Mouse (Mus musculus): Measurements from ENCODE around the gene Itprip. TPM values are rescaled to one million over a fixed set of nuclear protein-coding genes. Genes with fewer than 3 reads are reported as not detected.
A peak's percentile ranks its signal among the peaks of the same experiment; 100 is the strongest.
"Not testable (repeated sequence)": the region's sequence is repeated elsewhere in the genome, so short reads cannot be mapped to it uniquely, and the experiment has no call there.

The Itprip gene
- polyA plus RNA-seq, 1 experiment from 2014 or later, result 3.6 TPM

GRCm38 (mm10) chr19:47864721-47865120 lies 54.4 kb downstream of the Itprip start:
- 0 out of 2 replicates have a peak, but pooled peaks have one; percentile 4 for ATAC-seq (ENCODE audit: low FRiP score)
- H3K4me1 ChIP-seq, result peaks cover 8% of the 10 kb centered on the region
- peak overlapping the region; percentile 93 for H3K9ac ChIP-seq (replicated peaks)
- H3K4me3 ChIP-seq (replicated peaks), result peak overlapping the region; percentile 74
- H3K27ac ChIP-seq (replicated peaks), result no peak overlapping the region
- H3K36me3 ChIP-seq, result peaks cover 21% of the 10 kb centered on the region; the same call in 1 of the 2 replicates
- peak overlapping the region; percentile 85 for H3K4me2 ChIP-seq
- no peaks in the 10 kb centered on the region for H3K9me3 ChIP-seq (replicated peaks)
- WGBS, result 85% methylated on average over 7 of the region's 7 CpGs
- no peaks in the 10 kb centered on the region for H3K27me3 ChIP-seq (replicated peaks)

GRCm38 (mm10) chr19:47864051-47864450 lies 55.0 kb downstream of the Itprip start:
- Histone ChIP-seq H3K4me1 (peaks cover 8% of the 10 kb centered on the region), H3K4me3 (replicated peaks) (no peak overlapping the region), H3K9me3 (replicated peaks) (no peaks in the 10 kb centered on the region), H3K27me3 (replicated peaks) (no peaks in the 10 kb centered on the region), H3K9ac (replicated peaks) (no peak overlapping the region), H3K4me2 (no peak overlapping the region), H3K36me3 (peaks cover 26% of the 10 kb centered on the region; the same call in 1 of the 2 replicates), H3K27ac (replicated peaks) (no peak overlapping the region)
- no peak for ATAC-seq (ENCODE audit: low FRiP score)
- WGBS, result 98% methylated on average over 9 of the region's 9 CpGs

DNA sequence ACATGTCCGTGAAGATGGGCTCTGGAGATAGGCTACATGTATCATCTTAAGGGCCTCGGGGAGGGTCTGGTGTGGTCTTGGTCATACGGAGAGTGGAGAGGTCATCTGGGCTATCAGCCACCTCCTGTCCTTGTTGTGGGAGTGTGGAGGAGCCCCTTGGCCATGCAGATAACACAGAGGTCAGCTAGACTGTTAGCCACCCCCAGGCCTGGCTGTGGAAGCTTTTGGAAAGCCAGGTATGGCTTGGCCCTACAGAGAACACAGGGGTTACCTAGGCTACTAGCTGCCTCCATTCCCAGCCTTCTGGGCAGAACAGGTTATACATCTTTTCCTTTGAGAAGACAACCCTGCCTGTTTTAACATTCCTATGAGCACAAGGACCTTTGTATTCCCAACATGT lies 56.5 kb downstream of the Itprip start:
- Histone ChIP-seq H3K9me3 (replicated peaks) (no peaks in the 10 kb centered on the region), H3K4me2 (no peak overlapping the region), H3K4me3 (replicated peaks) (no peak overlapping the region), H3K4me1 (peaks cover 8% of the 10 kb centered on the region), H3K9ac (replicated peaks) (no peak overlapping the region), H3K27me3 (replicated peaks) (no peaks in the 10 kb centered on the region), H3K27ac (replicated peaks) (no peak overlapping the region), H3K36me3 (peaks cover 28% of the 10 kb centered on the region; the same call in 1 of the 2 replicates)
- WGBS, result 95% methylated on average over 3 of the region's 3 CpGs
- no peak for ATAC-seq (ENCODE audit: low FRiP score)

DNA sequence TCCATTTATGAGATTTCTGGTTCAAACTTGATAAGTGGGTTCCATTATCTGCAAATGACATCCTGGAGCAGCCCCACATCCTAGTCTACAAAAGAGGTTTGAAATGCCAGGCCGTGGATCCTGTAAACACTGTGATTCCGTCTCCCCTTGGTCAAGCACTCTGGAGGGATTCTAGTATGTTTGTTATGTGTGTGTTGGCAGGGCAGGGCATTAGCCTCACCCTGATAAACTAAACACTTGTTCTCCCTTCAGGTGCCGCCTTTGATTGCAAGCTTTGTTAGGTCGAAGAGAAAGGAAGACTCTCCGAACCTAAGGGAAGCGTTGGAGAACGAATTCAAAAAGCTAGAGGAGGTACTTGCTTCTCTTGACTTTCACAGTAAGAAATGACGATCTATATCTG lies 59.9 kb downstream of the Itprip start:
- ATAC-seq (ENCODE audit: low FRiP score), result no peak
- H3K9ac ChIP-seq (replicated peaks), result no peak overlapping the region
- WGBS, result 96% methylated on average over 8 of the region's 8 CpGs
- no peak overlapping the region for H3K4me3 ChIP-seq (replicated peaks)
- no peaks in the 10 kb centered on the region for H3K27me3 ChIP-seq (replicated peaks)
- no peak overlapping the region for H3K27ac ChIP-seq (replicated peaks)
- peaks cover 17% of the 10 kb centered on the region for H3K4me1 ChIP-seq
- no peak overlapping the region for H3K4me2 ChIP-seq
- H3K36me3 ChIP-seq, result peaks cover 25% of the 10 kb centered on the region; the same call in 1 of the 2 replicates
- H3K9me3 ChIP-seq (replicated peaks), result no peaks in the 10 kb centered on the region

DNA sequence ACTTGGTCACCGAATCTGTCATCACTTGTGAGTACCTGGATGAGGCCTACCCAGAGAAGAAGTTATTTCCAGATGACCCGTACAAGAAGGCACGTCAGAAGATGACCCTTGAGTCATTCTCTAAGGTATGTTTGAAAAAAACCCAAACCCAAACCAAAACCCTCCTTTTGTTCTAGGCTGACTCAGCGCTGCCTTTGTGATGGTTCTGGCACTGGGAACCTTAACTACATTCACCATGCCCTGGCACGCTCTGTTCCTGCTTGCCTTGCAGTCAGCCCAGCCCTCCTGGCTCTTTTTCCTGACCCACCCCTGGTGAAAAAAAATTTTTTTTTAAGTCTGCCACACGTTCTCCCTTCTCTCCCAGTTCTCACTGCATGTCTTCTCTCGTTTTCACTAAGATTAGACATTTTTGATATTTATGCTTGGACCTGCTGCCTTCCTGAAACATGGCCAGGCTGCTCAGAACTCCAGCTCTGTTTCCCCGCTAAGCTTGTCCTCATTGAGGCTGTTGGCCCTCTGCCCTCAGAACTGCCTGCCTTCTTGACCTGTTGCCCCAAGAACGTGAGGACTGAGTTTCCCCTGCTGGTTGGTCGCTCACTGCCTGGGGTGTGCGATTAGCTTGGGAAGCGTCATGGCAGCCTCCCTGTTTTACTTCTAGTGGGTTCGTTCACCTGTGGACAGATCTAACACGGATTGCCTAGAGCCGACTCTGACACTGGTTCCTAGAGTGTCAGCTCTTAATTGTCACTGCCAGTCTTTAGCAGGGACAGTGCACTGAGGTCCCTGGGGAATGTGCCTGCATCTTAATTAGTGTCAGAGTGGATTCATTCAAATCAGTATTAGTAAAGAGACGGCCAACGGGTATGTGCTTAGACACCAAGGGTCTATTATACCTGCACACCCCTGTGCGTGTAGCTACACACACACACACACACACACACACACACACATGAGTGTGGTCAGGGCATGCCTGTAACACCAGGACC lies 60.8 kb downstream of the Itprip start:
- Histone ChIP-seq H3K9me3 (replicated peaks) (no peaks in the 10 kb centered on the region), H3K4me2 (no peak overlapping the region), H3K36me3 (peaks cover 20% of the 10 kb centered on the region; the same call in 1 of the 2 replicates), H3K27ac (replicated peaks) (no peak overlapping the region), H3K9ac (replicated peaks) (no peak overlapping the region), H3K27me3 (replicated peaks) (no peaks in the 10 kb centered on the region), H3K4me1 (peaks cover 23% of the 10 kb centered on the region), H3K4me3 (replicated peaks) (no peak overlapping the region)
- 81% methylated on average over 18 of the region's 18 CpGs for WGBS
- ATAC-seq (ENCODE audit: low FRiP score), result no peak

- Histone ChIP-seq H3K9me3 (replicated peaks) (no peaks in the 10 kb centered on the region), H3K27me3 (replicated peaks) (no peaks in the 10 kb centered on the region), H3K4me3 (replicated peaks) (peak within 1 kb of the TSS; percentile 70), H3K9ac (replicated peaks) (peak within 1 kb of the TSS; percentile 63), H3K36me3 (peaks cover 8% of the 10 kb centered on the region; the same call in 1 of the 2 replicates), H3K4me1 (peaks cover 23% of the 10 kb centered on the region), H3K27ac (replicated peaks) (peak within 1 kb of the TSS; percentile 63), H3K4me2 (peak within 1 kb of the TSS; percentile 81)
- peak; percentile 98 for ATAC-seq (ENCODE audit: low FRiP score)
- under 1% methylated on average over 58 of the region's 60 CpGs for WGBS
Observed at GRCm38 (mm10) chr19:47854796-47855783, 64.0 kb downstream of the Itprip start, which contains the start of gene Gsto1. Gene Gsto1, plus strand, starts transcription at chr19:47854970.

DNA sequence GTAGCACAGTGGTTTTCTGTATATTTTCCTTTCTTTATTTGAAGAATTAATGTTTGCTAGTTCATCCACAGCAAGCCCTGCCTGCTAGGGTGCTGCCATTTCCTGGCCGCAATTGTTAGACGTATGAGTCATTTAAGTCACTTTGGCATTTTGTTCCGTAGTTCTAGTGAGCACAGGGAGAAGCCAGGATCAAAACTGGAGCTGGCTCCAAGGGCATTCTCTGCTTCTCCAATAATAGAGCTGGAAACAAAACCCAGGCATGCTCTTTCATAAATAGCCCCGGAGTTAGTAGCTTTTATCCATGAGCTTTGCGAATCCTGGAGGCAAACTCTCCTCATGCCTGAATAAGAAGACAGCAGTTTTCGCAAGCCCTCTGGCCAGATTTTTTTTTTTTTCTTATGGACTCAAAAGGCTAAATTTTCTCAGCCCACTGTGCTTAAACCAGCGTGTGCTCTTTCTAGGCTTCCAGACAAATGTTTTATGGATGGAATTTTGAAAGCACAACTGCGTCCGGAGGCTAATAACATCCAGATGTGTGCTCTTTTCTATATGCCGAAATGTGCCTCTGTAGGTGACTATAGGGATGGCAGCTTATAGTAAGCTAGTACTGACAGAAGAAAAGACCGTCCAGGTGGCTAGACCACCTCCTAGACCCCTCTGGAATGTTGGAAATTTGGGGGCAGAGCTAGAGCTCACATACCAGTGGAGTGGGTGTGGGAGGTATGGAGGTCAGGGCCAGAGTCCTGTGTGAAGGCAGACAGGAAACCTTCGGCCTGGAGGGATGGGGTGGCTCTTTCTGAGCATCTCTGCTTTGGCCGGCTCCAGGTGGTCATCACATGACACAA lies 64.9 kb downstream of the Itprip start:
- peak overlapping the region; percentile 70 for H3K4me3 ChIP-seq (replicated peaks)
- H3K4me2 ChIP-seq, result peak overlapping the region; percentile 81
- peak overlapping the region; percentile 63 for H3K27ac ChIP-seq (replicated peaks)
- ATAC-seq (ENCODE audit: low FRiP score), result peak; percentile 76
- H3K36me3 ChIP-seq, result 0 out of 2 replicates have a peak, but pooled peaks cover 2% of the 10 kb centered on the region
- H3K27me3 ChIP-seq (replicated peaks), result no peaks in the 10 kb centered on the region
- H3K9ac ChIP-seq (replicated peaks), result peak overlapping the region; percentile 63
- peaks cover 23% of the 10 kb centered on the region for H3K4me1 ChIP-seq
- WGBS, result 18% methylated on average over 13 of the region's 13 CpGs
- no peaks in the 10 kb centered on the region for H3K9me3 ChIP-seq (replicated peaks)

- ATAC-seq (ENCODE audit: low FRiP score), result no peak
- Histone ChIP-seq H3K27me3 (replicated peaks) (no peaks in the 10 kb centered on the region), H3K9me3 (replicated peaks) (no peaks in the 10 kb centered on the region), H3K9ac (replicated peaks) (no peak overlapping the region), H3K4me1 (peaks cover 23% of the 10 kb centered on the region), H3K4me3 (replicated peaks) (no peak overlapping the region), H3K36me3 (no peaks in the 10 kb centered on the region), H3K27ac (replicated peaks) (no peak overlapping the region), H3K4me2 (no peak overlapping the region)
- 92% methylated on average over 3 of the region's 3 CpGs for WGBS
Observed at GRCm38 (mm10) chr19:47853053-47853452, 66.0 kb downstream of the Itprip start.

GRCm38 (mm10) chr19:47852131-47852530 lies 67.0 kb downstream of the Itprip start:
- H3K9ac ChIP-seq (replicated peaks); H3K27me3 ChIP-seq (replicated peaks); ATAC-seq (ENCODE audit: low FRiP score); H3K4me3 ChIP-seq (replicated peaks); H3K27ac ChIP-seq (replicated peaks); H3K4me2 ChIP-seq; H3K36me3 ChIP-seq; H3K9me3 ChIP-seq (replicated peaks): not testable (repeated sequence)
- H3K4me1 ChIP-seq, result peaks cover 23% of the 10 kb centered on the region
- WGBS, result 86% methylated on average over 3 of the region's 3 CpGs

DNA sequence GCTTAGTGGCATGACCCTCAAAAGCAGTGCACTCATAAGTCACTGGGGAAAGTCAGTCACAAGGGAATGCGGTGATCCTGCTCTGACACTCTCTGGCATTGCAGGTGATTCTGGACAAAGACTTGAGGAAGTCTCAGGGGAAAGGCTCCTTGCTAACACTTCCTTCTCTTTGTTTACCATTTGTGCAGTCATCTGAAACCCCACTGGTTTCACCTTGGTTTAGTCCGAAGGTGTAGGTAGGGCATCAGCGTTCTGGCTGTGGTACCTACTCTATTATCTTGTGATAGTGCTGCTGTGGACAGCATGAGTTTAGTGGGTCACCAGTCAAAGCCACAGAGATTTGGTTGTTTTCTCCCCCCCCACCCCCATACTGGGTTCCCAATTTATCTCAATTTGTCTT lies 69.4 kb downstream of the Itprip start:
- no peaks in the 10 kb centered on the region for H3K36me3 ChIP-seq
- 67% methylated on average over 3 of the region's 3 CpGs for WGBS

More for the DNA sequence above, 69.4 kb downstream of the Itprip start:
- ATAC-seq (ENCODE audit: low FRiP score), result no peak
- H3K27ac ChIP-seq (replicated peaks), result no peak overlapping the region
- H3K9me3 ChIP-seq (replicated peaks), result no peaks in the 10 kb centered on the region
- H3K4me1 ChIP-seq, result peaks cover 11% of the 10 kb centered on the region
- no peak overlapping the region for H3K4me2 ChIP-seq
- H3K9ac ChIP-seq (replicated peaks), result no peak overlapping the region
- no peaks in the 10 kb centered on the region for H3K27me3 ChIP-seq (replicated peaks)
- H3K4me3 ChIP-seq (replicated peaks), result no peak overlapping the region
